Mouse (Mus musculus) cortical plate, adult 2 months (tissue): ENCODE measurements at regions not wholly inside any gene's neighbourhood (a gene's known extent, or its start where the extent isn't known, plus 50 kb on each side); places are given as distances from the start of the nearest gene placed in this dataset.

Experiments used
- CTCF ChIP-seq: fragments of 200-500 bp; IDR thresholded peaks from 2 replicates; pipeline ENCODE4 v1.5.1; 2011; ENCODE audit warnings: mild to moderate bottlenecking, control low read depth, low read length; ENCODE audit not compliant: insufficient read depth; ENCODE audit errors: extremely low read depth
- POLR2A ChIP-seq: fragments of 200-500 bp; IDR thresholded peaks from 2 replicates; pipeline ENCODE4 v1.6.1; 2011; ENCODE audit warnings: mild to moderate bottlenecking, low read length, control low read depth; ENCODE audit not compliant: insufficient read depth; ENCODE audit errors: extremely low read depth

DNA sequence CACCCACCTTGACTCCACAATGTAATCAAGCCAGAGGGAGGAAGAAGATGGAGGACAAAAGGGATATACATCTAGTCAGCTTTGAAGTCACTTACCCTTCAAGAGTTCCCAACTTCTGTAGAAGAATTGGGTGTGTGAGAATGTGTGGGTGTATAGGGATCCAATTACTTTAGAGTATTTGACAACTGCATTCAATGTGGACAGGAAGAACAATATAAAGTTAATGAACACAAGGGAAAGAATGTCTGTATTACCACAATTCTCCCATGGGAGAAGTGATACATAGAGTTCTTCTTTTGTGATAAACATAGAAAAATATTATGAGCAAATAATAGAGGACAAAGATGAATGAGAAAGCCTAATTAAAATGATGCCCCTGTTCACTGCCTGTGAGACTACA lies 2235.4 kb downstream of the 9330182O14Rik start:
- TF ChIP-seq POLR2A (no peak), CTCF (no peak)
